Mouse (Mus musculus) ovary, postnatal 14 days (tissue): ENCODE data around the gene Mylk.

Source experiments
- DNase-seq: peaks from one replicate; pipeline ENCODE4 v3.0.0; 2022; ENCODE audit warnings: low spot score

The Mylk gene

DNA sequence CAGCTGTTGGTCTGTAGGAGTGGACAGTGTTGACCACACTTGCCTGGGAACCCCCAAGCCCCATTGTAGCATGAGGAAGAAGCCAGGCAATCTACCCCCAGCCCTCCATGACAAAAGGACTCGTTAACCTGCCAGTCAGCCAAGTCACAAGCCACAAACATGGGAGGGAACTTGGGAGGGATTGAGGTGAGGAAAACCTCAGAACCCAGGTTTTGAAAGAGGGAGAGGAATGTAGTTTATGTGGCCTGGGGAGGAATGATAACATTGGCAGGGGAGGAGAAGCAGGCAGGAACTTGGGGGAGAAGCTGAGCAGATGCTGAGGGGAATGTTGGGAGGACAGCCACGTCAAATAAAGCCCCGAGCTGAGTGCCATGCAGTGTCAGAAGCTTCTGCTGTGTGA, 196.9 kb downstream of the Mylk start:
- DNase-seq: no peak

DNA sequence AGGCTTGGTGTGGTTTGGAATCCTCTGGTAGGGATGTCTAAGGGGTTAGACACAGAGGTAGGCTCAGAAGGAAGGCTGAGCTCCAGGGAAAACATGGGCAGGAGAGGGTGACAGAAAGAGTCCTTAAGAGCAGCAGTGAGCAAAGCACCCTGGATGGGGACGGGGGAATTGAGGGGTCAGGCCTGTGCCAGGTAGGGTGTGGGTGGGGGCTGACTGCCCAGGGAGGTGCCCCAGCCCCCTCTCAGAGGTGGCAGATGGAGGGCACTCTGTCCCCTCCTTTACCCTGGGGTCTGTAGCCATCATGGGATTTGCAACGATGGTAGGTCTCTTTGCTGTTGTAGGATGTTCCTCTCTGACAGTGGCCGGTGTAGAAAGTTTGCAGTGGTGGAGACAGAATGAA, 201.3 kb downstream of the Mylk start:
- no peak for DNase-seq

DNA sequence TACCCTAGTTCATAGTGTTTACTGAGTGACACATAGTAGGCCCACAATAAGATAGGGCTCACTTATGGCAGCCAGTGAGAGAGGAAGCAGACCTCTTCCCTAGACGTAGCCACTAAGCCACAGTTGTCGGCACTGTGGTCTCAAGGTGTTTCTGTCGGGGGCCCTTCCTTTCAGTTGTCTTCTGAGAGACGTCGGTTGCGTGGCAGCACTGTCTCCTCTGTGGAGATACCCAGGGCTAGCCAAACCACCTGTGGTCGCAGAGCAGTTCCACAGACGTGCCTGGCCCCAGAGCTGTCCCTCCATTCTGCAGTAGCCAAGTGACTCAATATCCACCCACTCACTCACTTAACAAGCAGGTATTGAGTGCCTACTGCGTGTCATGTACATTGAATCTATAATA, 205.9 kb downstream of the Mylk start:
- no peak for DNase-seq

GRCm38 (mm10) chr16:34952254-34952653, 207.2 kb downstream of the Mylk start:
- DNase-seq: no peak

DNA sequence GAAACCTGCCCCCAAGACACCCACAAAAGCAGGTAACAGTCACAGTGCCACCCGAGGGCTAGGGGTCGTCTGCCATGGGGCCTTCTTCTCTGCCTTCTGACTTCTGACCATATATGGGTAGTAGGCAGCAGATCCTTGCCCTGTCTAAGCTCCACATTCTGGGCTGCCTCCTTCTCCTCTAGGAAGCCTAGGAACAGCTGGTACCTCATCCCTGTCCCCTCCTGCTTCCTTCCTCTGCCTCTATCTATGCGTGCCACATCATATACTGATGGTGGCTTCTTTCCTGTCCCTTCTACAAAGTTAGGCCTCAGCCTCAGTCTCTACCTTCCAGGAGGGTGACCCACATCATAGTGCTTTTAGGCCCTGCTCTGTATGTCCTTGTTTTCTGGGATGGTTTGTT, 207.8 kb downstream of the Mylk start:
- no peak for DNase-seq

GRCm38 (mm10) chr16:34953501-34953900, 208.5 kb downstream of the Mylk start:
- no peak for DNase-seq

DNA sequence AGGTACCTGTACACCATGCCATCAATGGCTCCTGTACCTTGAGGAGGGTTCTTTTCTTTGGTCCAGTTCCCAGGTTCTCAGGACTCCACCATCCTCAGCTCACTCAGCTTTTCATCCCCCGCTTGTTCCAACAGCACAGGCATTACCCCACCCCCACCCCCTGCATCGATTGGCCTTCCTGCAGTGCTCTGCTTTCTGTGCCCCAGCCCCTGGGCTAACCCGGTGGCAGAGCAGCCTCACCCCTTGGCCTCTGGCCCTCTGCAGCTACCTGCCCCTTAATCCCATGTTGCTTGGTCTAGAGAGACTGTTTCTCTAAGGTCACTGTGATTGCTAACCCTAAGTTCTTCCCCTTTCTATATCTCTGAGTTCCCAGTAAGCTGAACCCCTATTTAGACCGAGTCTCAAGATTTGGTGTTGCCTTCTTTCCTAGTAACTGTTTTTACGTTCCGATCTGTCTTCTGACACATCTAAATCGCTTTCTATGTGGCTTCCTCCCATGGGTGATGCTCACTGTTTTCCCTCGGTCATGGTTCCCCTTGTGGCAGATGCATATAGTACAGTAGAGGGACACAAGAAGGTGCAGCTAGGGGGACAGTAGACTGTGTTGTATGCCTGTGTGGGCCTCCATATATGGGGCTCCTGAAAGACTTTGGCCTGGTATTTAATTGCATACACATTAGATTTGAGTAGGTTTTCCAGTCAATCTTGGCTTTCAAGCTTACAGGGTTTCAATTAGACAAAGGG, 212.6 kb downstream of the Mylk start:
- no peak for DNase-seq

- peak; percentile 69 for DNase-seq
Measured at GRCm38 (mm10) chr16:34958667-34959066, 213.7 kb downstream of the Mylk start.

GRCm38 (mm10) chr16:34959261-34959660, 214.3 kb downstream of the Mylk start:
- no peak for DNase-seq

GRCm38 (mm10) chr16:34960243-34960642, 215.2 kb downstream of the Mylk start:
- no peak for DNase-seq

- DNase-seq: no peak
Measured at GRCm38 (mm10) chr16:34960866-34961582, 216.0 kb downstream of the Mylk start.

DNA sequence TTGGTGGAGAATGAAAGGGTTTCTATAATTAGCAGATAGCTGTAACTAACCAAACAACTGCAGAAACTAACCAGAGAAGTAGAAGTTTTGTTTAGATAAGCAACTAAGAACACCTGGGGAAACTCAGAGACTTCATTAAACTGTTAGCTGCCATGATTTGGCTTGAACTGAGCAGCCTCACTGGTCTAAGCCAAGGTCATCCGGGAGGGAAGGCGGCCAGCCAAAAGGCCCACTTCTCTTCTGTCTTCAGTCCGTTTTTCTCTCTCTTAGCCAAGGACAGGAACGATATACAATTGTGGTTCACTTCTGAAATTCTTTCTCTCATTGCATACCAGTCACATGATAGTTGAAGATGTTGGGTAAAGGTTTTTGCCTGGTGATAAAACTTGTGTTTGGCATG, 217.3 kb downstream of the Mylk start:
- DNase-seq: no peak

DNA sequence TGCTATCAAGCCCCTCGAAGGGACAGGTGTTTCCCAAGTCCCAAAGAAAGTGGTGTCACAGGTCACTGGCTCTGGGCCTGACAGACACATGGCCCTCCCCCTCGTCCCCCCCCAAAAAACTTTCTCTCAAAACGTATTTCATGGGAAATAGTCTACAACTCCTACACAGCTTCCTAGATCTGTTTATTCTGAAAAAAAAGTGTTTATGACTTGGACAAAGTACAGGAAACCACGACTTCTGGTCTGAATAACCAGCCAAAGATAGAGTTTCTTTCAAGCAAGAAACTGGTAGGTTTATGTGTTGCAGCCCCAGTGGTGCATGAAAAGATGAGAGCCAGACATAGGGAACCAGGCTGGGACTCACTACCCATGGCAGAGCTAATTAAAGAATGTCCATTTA, 218.0 kb downstream of the Mylk start:
- DNase-seq: no peak

GRCm38 (mm10) chr16:34966620-34967081, 221.6 kb downstream of the Mylk start:
- no peak for DNase-seq

DNA sequence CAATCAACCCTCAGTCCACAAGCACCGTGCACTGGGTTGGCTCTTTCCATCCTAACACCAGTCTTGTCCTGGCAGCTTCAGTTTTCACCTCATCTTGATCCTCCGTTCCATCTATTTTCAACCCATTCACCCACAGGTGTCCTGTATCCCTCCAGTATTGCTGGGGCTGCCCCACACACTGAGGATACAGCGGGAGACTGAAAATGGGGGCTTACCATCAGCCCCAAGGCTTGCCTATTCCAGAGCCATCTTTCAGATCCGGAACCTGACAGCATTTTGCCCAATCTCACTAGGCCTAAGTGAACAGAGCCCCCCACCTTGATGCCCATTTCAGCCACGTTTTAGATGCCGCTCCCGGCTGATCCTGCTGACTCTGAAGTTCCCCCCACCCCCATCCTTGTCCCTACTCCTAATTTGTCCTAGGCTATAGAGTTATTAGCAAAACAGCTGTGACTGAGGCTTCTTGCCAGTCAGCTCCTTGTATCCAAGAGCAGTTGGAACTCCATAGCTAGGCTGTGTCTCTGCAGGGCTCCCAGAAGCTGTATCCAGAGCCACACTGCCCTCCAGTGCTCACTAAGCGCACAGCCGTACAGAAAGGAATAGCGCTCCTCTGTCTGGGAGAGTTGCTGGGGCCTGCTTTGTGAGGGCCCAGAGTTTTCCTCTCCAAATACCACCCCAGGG, 222.2 kb downstream of the Mylk start:
- DNase-seq: peak; percentile 68

DNA sequence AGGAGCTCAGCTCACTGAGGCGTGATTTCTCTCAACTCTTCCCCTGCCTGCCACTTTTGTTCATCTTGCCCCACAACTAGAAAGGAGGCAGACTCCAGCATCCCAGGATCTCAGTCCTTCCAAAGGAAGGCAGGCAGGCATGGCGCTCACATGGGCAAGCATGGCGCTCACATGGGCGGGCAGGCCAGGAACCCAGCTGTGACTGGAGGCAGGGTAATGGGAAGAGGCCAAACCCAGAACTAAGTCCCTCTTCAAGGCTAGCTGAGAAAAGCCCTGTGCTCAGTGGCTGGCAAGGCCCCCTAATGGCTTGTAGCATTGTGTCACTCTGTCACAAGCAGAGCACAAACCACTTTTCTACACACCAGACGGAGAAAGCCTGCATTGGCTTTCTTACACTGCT, 223.2 kb downstream of the Mylk start:
- no peak for DNase-seq

DNA sequence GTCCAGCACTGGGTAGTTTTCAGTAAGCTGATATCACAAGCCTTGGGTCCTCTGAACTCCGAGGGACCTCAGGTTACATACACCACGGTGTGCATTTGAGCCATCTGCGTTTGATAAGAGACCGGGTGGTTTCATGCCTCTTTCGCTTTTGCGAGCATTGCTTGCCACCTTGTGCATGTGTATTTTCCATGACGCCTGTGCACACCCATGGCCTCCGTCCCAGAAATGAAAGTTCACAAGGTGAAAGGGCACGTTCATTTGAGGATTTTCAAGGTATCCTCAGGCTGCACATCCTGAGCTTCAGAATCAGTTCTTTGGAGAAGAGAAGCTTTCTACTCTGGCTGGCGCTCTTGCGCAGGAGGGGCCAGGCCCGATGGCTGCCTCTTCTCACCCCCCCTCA, 227.5 kb downstream of the Mylk start:
- no peak for DNase-seq

DNA sequence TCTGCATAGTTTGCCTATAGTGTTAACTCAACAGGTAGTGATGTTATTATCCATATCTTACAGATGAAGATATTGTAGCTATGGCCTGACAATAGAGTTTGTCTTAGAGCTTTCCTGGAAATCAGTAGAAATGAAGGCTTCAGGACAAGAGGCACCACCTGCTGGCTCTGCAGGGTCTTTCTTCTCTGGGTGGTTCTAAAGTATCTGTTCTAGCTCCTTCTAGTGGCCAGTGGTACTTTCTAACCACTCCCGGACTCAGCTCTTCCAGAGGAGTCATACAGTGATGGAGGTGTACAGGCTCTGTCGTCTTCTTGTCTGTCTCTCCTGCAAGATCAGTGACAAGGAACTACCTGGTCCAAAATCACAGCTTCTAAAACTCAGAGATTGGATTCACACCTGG, 230.5 kb downstream of the Mylk start:
- no peak for DNase-seq

GRCm38 (mm10) chr16:34976630-34977029, 231.6 kb downstream of the Mylk start:
- DNase-seq: no peak

DNA sequence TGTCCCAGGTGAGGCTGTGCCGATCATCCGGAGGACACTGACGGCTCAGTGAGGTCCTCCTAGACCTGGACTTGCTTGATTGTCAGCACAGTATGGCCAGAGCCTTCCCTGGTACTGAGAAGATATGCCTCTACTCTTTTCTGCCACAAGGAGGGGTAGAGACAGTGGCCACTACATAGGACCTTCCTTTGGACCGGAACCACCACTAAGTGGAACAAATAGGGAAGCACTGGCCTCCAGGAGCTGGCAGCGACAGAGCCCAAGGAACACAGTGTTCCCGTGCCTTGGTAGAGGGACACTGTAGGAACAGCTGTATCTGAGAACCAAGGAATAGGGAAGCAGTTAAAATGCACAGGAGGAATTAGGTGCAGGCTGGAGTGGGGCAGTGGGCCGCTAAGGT, 233.0 kb downstream of the Mylk start:
- no peak for DNase-seq

DNA sequence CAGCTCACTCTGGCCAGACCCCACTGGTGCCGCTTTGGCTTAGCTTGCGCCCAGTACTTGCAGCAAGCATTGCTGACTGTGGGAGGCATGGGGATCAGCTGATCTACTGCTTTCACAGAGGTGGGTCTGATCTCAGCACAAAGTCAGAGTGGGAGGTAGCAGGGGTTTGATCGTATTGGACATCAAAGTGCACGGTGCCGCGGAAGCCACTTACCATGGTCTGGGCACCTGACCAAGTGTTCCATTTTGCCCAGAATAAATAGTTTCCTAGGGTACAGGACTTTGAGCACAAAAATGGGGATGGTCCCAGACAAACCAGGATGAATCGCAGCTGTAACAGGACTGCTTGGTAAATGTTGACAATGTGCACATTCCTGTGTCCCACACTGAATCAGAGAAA, 236.0 kb downstream of the Mylk start:
- DNase-seq: no peak

- no peak for DNase-seq
Measured at GRCm38 (mm10) chr16:34984203-34985030, 239.4 kb downstream of the Mylk start.
